Mouse (Mus musculus) cerebellum, adult 2 months (tissue): ENCODE results near the gene Pde7b.

Experiments used
- CTCF ChIP-seq: fragments of 200-500 bp; IDR thresholded peaks from 2 replicates; pipeline ENCODE4 v1.5.1; 2011; ENCODE audit warnings: low read depth, mild to moderate bottlenecking, control low read depth, low read length, moderate library complexity, borderline replicate concordance; ENCODE audit not compliant: insufficient read depth
- POLR2A ChIP-seq: fragments of 200-500 bp; IDR thresholded peaks from 2 replicates; pipeline ENCODE4 v1.6.1; 2011; ENCODE audit warnings: low read length, control low read depth, borderline replicate concordance; ENCODE audit not compliant: insufficient read depth

GRCm38 (mm10) chr10:20680986-20681385 is 43.9 kb downstream of the Pde7b start:
- TF ChIP-seq CTCF, result no peak
- no peak for TF ChIP-seq POLR2A
